Mouse (Mus musculus): Measurements from ENCODE around the gene Zscan26.

DNA sequence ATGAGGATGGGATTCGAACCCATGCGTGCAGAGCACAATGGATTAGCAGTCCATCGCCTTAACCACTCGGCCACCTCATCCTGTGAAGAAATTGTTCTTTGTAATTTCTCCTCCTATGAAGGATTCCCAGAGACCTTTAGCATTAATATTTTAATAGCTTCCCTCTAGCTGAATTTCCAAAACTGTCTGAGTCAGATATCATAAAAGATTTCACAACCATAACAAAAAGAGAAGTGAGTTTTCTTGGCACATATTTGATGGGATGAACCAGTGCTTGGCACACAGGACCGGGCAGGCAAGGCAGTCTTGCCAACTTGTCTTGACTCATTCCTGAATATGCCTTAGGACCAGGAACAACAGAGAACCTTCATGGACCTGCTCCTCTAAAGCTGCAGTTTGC, 39.3 kb upstream of the Zscan26 start:
- no peak for TF ChIP-seq EP300 (IDR thresholded peaks at IDR 0.05; ENCODE audit: low read depth)
- no peak for TF ChIP-seq CTCF (IDR thresholded peaks at IDR 0.05; ENCODE audit: low read depth)
